Mouse (Mus musculus): ENCODE measurements around the gene Gm21773. TPM values are rescaled to one million over a fixed set of nuclear protein-coding genes. Genes with fewer than 3 reads are reported as not detected.

Gm21773 gene
- total RNA-seq (2023): not detected

GRCm38 (mm10) chrY:25309260-25309659 lies at the start of gene Gm21773:
Gm21773 (minus strand) TSS chrY:25309360.

